Mouse (Mus musculus) adrenal gland, adult (tissue): ENCODE results near the gene Lrrc17.
A peak's percentile ranks its signal among the peaks of the same experiment; 100 is the strongest.
"Not testable (repeated sequence)": the region's sequence is repeated elsewhere in the genome, so short reads cannot be mapped to it uniquely, and the experiment has no call there.

Experiments used
- DNase-seq, 2 experiments: peaks; one replicate each; pipeline ENCODE4 v3.0.0; 2022 to 2023; ENCODE audit warnings: low spot score in 1 of 2; ENCODE audit not compliant: inconsistent age in 2 of 2

The Lrrc17 gene

GRCm38 (mm10) chr5:21599961-21600360 is 56.6 kb downstream of the Lrrc17 start:
- no peak for DNase-seq

GRCm38 (mm10) chr5:21605936-21606335 is 62.6 kb downstream of the Lrrc17 start:
- DNase-seq: peak; percentile 20 to 79

- peak; percentile 49 to 74 for DNase-seq
Observed at GRCm38 (mm10) chr5:21608311-21609304, 65.2 kb downstream of the Lrrc17 start.

- no peak for DNase-seq
Observed at GRCm38 (mm10) chr5:21610996-21611395, 67.6 kb downstream of the Lrrc17 start.

- DNase-seq: not testable (repeated sequence)
Observed at GRCm38 (mm10) chr5:21614299-21614698, 70.9 kb downstream of the Lrrc17 start.

GRCm38 (mm10) chr5:21616450-21617009 is 73.2 kb downstream of the Lrrc17 start:
- DNase-seq: no peak
